Mouse (Mus musculus) adrenal gland, postnatal 4 days (tissue): ENCODE data around the gene Vps13d. TPM values are rescaled to one million over a fixed set of nuclear protein-coding genes. Genes with fewer than 3 reads are reported as not detected.
"Not testable (repeated sequence)": the region's sequence is repeated elsewhere in the genome, so short reads cannot be mapped to it uniquely, and the experiment has no call there.

Experiments used
- DNase-seq, 2 experiments: peaks; one replicate each; pipeline ENCODE4 v3.0.0; 2021 to 2022; ENCODE audit warnings: low spot score in 2 of 2, mixed read lengths in 2 of 2
- total RNA-seq, 2 experiments: library from RNA; stranded (reverse); gene quantifications; 2 replicates each; pipeline ENCODE4 v1.2.3; 2021

Gene Vps13d
- total RNA-seq, 2 experiments from 2014 or later, result 58.4 to 59.0 TPM

- DNase-seq, result peak; percentile 89 to 90
These were observed 19.4 kb upstream of the Vps13d start for GRCm38 (mm10) chr4:145213999-145214785.

- DNase-seq, result no peak
These were observed 16.3 kb upstream of the Vps13d start for GRCm38 (mm10) chr4:145211076-145211475.

GRCm38 (mm10) chr4:145210564-145210963 is 15.8 kb upstream of the Vps13d start:
- no peak for DNase-seq

- no peak for DNase-seq
These were observed 14.9 kb upstream of the Vps13d start for GRCm38 (mm10) chr4:145209690-145210088.

- DNase-seq, result no peak
These were observed 14.4 kb upstream of the Vps13d start for GRCm38 (mm10) chr4:145209076-145209689.

- DNase-seq, result no peak
These were observed 13.0 kb upstream of the Vps13d start for GRCm38 (mm10) chr4:145207718-145208371.

- DNase-seq, result no peak
These were observed 10.0 kb upstream of the Vps13d start for GRCm38 (mm10) chr4:145204779-145205178.

GRCm38 (mm10) chr4:145203305-145203704 is 8.5 kb upstream of the Vps13d start:
- DNase-seq, result no peak

- no peak for DNase-seq
These were observed 6.6 kb upstream of the Vps13d start for GRCm38 (mm10) chr4:145201424-145201823.

GRCm38 (mm10) chr4:145199982-145200699 is 5.3 kb upstream of the Vps13d start:
- DNase-seq, result no peak

- no peak for DNase-seq
These were observed 1.8 kb upstream of the Vps13d start for GRCm38 (mm10) chr4:145196586-145196985.

GRCm38 (mm10) chr4:145195172-145195571 is 367 bp upstream of the Vps13d start:
- DNase-seq, result no peak

- peak in 1 of 2 experiments; percentile 39 for DNase-seq
These were observed 754 bp downstream of the Vps13d start for GRCm38 (mm10) chr4:145193991-145194511.

- DNase-seq, result no peak
These were observed 1.4 kb downstream of the Vps13d start for GRCm38 (mm10) chr4:145193406-145193805.

- DNase-seq, result peak in 1 of 2 experiments; percentile 20
These were observed 2.1 kb downstream of the Vps13d start for GRCm38 (mm10) chr4:145192686-145193085.

- DNase-seq, result no peak
These were observed 6.2 kb downstream of the Vps13d start for GRCm38 (mm10) chr4:145188561-145188960.

- no peak for DNase-seq
These were observed 7.2 kb downstream of the Vps13d start for GRCm38 (mm10) chr4:145187619-145188018.

- no peak for DNase-seq
These were observed 15.8 kb downstream of the Vps13d start for GRCm38 (mm10) chr4:145178918-145179549.

- not testable (repeated sequence) for DNase-seq
These were observed 29.3 kb downstream of the Vps13d start for GRCm38 (mm10) chr4:145165542-145165941.

GRCm38 (mm10) chr4:145164111-145164510 is 30.7 kb downstream of the Vps13d start:
- DNase-seq, result no peak

GRCm38 (mm10) chr4:145161243-145161642 is 33.6 kb downstream of the Vps13d start:
- DNase-seq, result no peak
